Mouse (Mus musculus) adrenal gland, postnatal 14 days (tissue): ENCODE results near the gene Usp37. TPM values are rescaled to one million over a fixed set of nuclear protein-coding genes. Genes with fewer than 3 reads are reported as not detected.

Experiments
- microRNA-seq, 2 experiments: library from miRNA; unstranded; fragments of <30 nt; microRNA quantifications; one replicate each; pipeline ENCODE4 v1.2.0; 2021
- total RNA-seq: library from RNA; stranded (reverse); gene quantifications from 2 replicates; pipeline ENCODE4 v1.2.3, GENCODE M21; 2021

Gene Usp37
- total RNA-seq, 1 experiment from 2014 or later, result 19.6 TPM

Small RNA genes within 50 kb of the gene (microRNA-seq; reads per million reads assigned to microRNA genes)
- gene Gm25035 (0 reads per million in 2 experiments), gene Mir26b (44,595 to 58,804 reads per million in 2 experiments)

Other genes starting within 250 kb of the Usp37 start
- gene Tmbim1, start 238.7 kb downstream of the Usp37 start, total RNA-seq, result 66.7 and 82.3 TPM in 2 replicates
- gene Catip, start 182.2 kb downstream of the Usp37 start, total RNA-seq, result 0.15 and 0.45 TPM in 2 replicates
- gene Slc11a1, start 169.1 kb downstream of the Usp37 start, total RNA-seq, result 5.3 and 6.9 TPM in 2 replicates
- gene Ctdsp1, start 152.8 kb downstream of the Usp37 start, total RNA-seq, result 128 and 130 TPM in 2 replicates
- gene Vil1, start 134.9 kb downstream of the Usp37 start, total RNA-seq, result 2.4 and 3.0 TPM in 2 replicates
- 30.8 and 32.2 TPM in 2 replicates for gene Cnot9, start 38.2 kb downstream of the Usp37 start, total RNA-seq
- gene Plcd4, start 1.4 kb downstream of the Usp37 start, total RNA-seq, result 0.34 and 0.44 TPM in 2 replicates
- gene Zfp142, start 44.0 kb upstream of the Usp37 start, total RNA-seq, result 14.6 and 16.1 TPM in 2 replicates
- gene Bcs1l, start 44.0 kb upstream of the Usp37 start, total RNA-seq, result 26.1 and 29.0 TPM in 2 replicates
- gene Rnf25, start 57.1 kb upstream of the Usp37 start, total RNA-seq, result 37.9 and 40.4 TPM in 2 replicates
- gene Stk36, start 57.2 kb upstream of the Usp37 start, total RNA-seq, result 3.2 and 4.5 TPM in 2 replicates
- 19.2 and 21.5 TPM in 2 replicates for gene Ttll4, start 117.5 kb upstream of the Usp37 start, total RNA-seq
- gene Cyp27a1, start 169.3 kb upstream of the Usp37 start, total RNA-seq, result 26.0 and 27.2 TPM in 2 replicates
- gene Prkag3, start 204.9 kb upstream of the Usp37 start, total RNA-seq, result 0.15 TPM in 1 of 2 replicates, not detected in the other
- 2.4 and 3.2 TPM in 2 replicates for gene Wnt6, start 227.6 kb upstream of the Usp37 start, total RNA-seq
- 0.30 TPM in 2 replicates for gene Wnt10a, start 247.2 kb upstream of the Usp37 start, total RNA-seq